Mouse (Mus musculus) natural killer cell, adult 2 months (primary cell): ENCODE data around the gene Tspan18.

Experiments
- DNase-seq, 2 experiments: peaks; one replicate each; pipeline ENCODE4 v3.0.0; 2022; ENCODE audit warnings: low spot score in 2 of 2

Tspan18 gene

DNA sequence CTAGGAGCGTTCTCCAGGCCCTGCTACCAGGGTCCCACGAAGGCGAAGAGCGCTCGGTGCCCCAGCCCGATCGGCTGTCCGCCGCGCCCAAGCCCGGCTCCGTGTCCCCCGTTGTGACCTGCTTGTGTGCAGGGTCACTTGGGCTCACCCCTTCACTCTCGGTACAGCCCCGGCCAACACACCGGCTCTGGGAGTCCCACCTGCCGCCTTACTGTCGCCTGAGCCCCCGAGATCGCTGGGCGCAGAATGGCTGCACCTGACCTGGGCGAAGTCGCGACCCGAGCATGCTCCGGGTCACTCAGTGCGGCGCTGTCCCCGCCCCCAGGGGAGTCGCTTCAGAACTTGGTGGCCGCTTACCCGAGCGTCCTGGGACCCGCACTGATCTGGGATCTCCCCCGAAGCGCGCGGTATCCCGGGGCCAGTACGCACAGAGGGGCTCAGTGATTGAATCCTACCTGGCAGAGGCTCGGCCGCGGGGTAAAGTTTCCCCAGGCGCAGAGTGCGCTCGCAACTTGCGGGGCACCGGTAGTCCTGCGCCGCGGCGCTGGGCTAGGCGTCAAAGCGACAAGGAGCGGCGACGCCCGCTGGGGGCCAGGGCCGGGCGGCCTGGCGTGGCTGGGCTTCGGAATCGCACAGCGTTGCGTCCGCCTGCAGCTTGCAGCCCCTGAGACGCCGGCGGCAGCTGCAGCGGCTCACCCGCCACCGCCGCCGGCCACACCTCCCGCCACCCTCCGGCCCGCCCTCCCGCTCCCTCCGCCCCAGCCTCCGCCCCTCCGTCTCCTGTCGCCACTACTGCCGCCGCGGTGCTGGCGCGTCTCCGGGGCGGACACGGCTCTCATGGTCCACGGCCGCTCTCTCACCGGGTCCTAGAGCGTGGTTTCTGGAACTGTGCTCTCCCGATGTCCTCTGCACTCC, at the start of gene Tspan18:
Gene Tspan18 (minus strand): TSS at position 689 of the 915 bp plus-strand sequence.
- DNase-seq = peak; percentile 14 to 24

DNA sequence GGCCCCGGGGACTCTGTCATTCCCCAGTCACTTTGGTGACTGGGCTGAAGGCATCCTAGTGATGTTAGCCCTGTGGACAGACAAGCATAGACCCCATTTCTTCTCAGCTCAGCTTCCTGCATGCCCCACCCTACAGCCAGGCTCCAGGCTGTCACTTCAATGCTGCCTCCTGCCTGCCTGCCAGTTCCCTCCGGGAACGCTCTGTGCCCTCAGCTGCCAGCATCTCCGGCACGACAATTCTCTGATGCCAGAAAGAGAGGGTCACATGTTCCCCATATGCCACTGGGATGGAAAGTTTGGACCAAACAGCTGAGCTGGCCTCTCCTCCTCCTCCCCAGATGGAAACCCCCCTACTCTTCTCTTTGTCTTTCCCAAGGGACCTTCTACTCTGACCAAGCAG, 49.5 kb upstream of the Tspan18 start:
- DNase-seq = no peak

DNA sequence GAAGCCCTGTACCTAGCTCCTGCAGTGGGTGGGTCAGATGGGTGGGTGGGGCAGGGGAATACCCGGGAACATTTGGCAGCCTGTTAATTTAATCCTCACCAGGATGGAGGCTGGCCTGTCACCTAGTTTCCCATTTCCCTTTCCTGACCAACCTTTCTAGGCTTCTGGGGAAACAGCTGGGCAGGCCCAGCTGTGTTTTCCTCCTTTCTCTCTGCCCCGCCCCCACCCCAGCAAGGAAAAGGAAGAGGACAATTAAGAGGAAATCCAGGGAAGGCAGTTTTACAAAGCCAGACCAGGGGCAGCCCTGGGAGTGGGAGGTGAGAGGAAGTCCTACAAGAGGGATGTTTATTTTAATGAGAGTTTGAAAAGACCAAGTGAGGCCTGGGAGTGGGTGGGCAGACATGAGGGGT, 46.4 kb upstream of the Tspan18 start:
- DNase-seq = no peak

DNA sequence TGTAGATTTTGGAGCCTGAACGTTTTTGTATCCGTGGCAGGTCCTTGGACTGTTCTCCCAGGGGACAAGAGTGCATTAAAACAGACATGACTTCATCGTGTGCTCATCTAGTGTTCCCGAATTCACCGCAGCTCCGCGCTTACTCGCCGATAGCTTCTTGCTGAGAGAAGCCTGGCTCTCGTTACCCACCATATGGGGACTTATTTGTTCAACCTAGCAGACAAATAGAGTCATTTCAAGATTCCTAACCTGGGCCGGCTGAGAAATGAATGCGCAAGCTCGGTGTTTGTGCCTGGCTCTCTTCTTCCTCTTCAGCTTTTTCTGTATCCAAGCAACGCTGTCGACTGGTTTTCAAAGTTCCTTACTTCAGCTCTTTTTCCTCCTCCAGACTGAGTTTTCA, 43.5 kb upstream of the Tspan18 start:
- DNase-seq = no peak

DNA sequence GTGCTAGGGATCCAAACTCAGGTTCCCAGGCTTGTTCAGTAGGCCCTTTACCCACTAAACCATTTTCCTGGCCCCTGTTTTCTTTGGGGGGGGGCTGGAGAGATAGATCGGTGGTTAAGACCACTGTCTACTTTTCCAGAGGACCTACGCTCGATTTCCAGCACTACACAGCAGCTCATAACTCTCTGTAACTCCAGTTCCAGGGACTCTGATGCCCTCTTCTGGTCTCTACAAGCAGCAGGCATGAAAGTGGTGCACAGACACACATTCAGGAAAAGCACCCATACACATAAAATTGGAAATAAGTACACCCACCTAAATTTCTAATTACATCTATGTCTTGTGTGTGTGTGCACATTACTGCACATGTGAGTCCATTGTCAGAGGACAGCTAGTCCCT, 42.9 kb upstream of the Tspan18 start:
- no peak for DNase-seq

DNA sequence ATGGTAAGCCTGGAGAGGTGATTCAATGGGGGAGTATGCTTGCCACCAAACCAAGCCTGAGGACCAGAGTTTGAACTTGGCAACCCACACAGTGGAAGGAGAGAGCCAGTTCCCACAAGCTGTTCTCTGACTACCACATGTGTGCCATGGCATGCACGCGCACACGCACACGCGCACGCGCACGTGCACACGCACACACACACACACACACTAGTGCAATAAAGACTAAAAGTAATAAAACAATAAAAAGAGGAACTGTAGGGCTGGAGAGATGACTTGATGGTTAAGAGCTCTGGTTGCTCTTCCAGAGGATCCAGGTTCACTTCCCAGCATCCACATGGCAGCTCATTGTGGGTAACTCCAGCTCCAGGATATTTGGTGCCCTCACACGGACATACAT, 38.6 kb upstream of the Tspan18 start:
- DNase-seq = no peak

DNA sequence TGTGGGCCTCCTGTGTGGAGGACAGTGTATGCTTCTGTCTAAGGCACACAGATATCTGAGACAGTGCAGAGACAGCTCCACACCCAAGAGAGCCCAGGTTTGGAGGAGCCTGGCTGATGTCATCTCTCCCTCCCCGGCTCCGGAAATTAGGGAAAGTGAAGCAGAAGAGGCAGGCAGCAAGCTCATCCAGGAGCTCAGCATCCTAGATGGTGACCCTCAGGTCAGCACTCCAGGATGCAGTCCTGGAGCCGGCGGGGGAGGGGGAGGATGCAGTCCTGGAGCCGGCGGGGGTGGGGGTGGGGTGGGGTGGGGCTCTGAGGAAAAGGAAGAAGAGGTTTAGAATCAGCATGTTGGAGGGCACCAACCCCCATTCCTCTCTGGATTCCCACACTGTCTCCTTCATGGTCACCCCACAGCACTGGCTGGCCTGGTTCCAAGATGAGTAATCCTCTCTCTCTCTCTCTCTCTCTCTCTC, 37.8 kb upstream of the Tspan18 start:
- no peak for DNase-seq

DNA sequence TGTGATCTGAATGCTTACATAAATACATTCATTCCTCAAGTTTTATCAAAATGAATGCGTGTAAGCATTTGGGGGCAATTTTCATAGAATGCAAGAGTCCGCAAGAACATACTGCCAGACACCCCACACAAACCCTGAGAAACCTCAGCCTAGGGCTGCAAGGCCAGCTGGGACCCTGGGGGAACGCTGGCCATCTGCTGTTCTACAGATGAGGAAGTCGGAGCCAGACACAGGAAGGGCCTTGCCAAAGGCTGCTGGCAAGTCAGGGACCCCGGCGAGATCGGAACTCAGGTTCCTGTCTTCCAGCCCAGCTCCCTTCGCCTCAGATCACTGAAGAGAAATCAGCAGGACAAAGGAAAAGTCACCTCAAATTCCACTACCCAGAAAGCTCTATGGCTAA, 34.6 kb upstream of the Tspan18 start:
- no peak for DNase-seq

DNA sequence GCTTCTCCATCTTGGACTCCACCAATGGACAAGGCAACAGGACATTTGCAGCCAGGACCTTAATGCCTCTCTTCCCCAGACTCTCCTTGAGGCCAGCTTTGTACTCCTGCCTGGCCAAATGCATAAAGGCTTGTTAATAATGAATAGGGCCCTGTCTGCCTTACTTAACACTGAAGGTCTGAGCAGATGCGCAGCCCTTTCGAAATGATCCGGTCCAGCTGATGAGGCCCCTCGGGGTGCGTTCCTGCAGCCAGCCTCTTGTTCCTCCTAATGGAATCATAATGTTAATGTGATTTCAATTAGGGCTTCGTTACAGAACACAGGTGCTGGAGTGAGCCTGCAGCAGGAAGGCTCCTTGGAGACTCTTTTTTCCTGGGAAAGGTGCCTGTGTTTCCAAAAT, 33.7 kb upstream of the Tspan18 start:
- DNase-seq = no peak

DNA sequence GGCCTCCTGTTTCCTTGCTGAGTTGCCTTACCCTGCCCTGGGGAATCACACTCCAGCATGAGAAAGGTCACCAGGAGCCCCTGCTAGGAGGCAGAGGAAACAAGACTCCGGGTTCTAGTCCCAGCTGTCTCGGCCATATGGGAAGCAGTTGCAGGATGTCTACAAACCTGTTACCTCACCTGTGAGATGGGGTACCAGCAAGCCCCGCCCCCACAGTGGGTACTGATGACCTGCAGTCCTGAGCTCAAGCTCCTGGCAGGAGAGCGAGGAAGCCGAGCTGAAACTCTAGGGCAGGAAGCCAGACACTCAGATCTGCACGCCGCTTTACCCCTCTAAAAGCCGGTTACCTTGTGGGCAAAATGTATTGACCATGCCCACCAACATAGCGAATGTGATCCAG, 31.1 kb upstream of the Tspan18 start:
- DNase-seq = no peak

DNA sequence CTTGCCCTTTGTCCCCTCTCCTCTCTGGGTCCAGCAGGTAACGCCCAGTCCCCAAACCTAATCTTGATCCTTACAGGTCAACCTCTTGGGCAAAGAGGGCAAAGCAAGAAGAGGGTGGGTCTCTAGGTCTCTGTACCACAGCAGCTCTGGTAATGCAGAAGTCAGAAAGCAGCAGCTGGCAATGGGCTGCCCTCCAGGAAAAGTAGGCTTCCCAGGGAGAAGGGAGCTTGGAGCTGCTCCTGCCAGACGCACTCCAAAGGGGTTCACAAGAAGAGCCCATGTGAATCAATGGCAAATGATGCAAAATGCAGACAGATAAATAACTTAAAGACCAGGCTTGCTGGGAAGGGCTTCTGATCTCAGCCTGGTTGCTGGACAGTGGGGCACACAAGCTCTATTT, 30.6 kb upstream of the Tspan18 start:
- DNase-seq = no peak

DNA sequence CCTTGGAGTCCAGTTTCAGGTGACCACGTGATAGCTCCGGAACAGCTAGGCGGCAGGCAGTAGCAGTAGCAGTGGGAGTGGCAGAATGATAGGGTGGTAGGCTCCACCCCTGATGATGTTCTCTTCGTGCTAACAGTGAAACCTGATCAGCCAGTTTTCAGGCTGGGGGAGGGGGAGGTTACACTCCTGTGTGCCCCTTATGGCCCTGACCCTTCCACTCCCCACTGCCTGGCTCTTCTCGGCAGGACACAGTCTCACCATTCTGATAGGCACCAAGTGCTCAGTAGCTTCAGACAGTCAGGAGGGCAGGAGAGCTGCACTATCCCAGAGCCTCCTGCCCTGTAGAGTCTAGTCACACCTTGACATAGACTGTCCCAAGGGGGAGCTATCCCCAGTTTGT, 27.1 kb upstream of the Tspan18 start:
- DNase-seq = no peak

DNA sequence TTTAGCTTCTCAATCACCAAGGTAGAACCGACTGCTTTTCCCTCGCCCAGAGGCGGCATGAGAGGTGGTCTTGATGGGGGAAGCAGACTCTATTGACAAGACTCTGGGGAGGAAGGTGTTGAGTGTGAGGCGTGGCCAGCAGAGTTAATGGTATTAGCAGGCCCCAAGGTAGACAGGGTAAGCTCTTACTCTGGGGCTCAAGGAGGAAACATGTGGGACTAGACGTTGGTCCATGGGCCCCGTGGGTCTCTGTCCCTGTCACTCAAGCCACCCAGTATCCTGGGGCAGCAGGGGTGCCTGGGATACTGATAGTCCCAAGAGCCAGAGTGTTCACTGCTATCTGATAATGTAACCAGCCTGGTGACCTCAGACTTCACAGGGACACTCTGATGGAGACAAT, 26.0 kb upstream of the Tspan18 start:
- DNase-seq = no peak

DNA sequence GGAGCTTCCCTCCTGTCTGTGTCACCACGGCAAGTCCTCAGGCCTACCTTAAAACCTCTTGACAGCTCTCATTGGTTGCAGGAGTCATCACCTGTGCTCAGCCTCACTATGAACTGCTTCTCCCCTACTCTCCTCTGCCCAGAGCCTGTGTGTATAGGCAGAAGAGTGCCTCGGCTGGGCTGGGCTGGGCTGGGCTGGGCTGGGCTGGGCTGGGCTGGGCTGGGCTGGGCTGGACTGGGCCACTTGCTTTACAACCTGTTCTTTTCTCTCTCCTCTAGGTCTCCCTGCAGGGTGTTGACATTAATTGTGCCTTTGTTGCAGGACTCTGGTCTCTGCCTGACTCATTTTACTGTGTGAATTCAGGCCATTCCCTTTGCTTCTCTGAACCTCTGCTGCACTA, 23.1 kb upstream of the Tspan18 start:
- no peak for DNase-seq

DNA sequence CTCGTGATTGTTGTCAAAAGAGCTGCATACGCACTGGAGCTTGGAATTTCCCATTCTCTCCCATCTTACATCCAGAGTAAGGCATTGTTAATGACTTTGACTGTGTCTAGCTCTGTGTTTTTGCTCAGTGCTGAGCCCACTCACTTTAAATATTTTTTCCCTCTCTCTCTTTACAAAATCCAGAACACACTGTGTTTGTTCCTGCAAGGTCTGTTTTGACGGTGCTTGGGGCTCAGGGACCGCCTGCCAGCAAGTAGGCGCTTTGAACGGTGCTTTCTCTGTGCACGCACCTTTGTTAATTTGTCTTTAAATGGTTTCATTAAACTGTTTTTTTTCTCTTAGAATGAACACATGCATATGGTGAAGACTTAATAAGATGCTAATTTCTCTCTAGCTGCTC, 21.5 kb upstream of the Tspan18 start:
- no peak for DNase-seq

DNA sequence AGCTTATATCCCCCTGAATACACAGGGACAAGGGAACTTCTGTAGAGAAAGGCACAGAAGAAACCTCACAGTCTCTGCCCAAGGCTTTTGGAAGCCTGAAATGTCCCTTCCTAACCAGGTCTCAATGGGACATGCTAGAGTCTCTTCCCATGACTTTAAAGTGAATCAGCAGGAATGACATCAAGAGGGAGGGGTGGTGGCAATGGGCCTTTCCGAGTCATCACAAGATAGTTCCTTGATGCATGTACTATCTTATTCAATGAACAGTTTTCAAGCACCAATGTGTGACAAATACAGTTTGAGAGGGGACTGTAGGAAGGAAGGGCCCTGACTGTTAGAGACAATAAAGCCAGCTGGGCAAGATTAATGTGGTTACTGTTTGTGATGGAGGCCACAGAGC, 20.3 kb upstream of the Tspan18 start:
- DNase-seq = no peak

DNA sequence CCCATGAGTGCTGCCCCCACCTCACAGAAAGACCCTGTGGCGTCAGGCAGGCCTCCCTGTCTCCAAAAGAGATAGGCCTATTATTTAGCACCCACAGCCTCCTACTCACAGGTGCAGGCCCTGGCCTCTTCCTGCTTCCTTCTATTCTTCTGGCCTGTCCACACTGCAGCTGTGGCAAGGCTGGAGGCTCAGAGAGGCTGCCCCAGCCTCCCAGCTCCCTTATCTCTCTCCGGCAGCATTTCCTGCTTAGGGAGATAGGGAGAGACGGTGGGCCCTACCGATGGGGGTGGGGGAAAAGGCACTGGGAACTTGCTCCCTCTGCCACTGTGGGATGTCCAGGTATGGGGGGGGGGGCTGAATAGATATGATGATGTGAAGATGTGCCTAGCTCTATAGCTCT, 19.4 kb upstream of the Tspan18 start:
- no peak for DNase-seq

DNA sequence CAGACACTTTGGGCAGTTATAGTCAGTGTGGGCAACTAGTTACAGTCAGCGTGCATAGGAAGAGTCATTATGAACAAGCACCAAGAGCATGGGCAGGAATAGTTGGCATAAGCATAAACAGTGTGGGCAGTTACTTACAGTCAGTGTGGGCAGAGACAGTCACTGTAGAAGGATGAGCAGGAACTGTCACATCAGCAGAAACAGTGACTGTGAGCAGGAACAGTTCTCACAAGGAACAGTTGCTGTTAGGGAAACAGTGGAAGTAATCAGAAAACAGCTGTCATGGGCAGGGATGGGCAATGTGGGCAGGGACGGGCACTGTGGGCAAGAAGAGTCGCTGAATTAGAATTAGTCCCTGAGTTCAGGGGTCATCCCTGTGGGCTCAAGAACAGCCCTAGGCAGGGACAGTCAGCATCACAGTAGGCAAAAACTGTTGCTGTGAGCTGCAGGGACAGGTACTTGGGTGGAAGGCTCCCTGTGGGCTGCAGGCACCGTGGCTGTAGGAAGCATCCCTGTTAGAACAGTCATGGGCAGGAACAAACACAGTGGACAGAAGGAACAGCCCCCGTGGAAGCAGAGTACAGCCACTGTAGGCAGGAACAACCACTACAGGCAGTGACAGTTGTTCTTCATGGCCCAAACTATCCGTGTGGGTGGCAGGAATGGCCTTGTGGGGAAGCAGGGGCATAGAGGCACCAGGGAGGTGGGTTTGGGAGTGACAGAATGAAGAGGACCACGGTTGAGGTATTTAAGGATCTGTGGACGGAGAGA, 18.8 kb upstream of the Tspan18 start:
- DNase-seq = no peak

DNA sequence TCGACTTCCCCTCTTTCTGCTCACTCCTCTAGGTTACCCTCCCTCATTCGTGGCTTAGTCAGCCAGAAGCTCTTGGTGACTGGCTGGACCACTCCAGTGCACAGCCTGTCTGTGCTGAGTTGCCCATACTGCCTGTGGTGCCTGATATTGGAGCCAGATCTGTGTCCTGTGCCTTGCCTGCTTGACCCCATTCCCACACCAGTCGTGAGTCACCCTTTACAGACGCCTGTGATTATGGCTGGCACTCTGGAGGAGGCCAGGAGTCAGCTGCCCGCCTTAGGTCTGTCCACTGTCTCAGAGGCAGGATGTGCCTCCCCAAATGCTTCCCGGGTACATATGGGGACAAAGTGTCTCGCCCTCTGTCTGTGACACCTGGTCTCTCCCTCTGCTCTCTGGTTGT, 17.0 kb upstream of the Tspan18 start:
- DNase-seq = no peak

DNA sequence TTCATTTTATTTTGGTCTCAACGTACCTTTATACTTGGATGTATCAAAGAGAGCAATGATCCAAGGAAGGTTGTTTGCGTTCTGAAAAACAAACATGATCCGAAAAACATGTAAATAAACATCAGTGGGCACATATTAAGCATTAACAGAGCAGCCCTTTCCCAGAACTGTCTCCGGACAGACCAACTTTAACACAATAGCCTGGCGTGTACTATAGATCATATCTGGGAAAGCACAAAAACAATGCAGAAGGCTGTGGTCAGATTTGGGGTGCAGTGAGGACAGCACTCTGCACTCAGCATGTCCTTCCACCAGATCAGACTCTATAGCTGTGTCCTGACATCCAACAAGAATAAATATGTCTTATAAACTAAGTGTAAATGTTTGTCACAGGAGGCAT, 12.7 kb upstream of the Tspan18 start:
- no peak for DNase-seq

DNA sequence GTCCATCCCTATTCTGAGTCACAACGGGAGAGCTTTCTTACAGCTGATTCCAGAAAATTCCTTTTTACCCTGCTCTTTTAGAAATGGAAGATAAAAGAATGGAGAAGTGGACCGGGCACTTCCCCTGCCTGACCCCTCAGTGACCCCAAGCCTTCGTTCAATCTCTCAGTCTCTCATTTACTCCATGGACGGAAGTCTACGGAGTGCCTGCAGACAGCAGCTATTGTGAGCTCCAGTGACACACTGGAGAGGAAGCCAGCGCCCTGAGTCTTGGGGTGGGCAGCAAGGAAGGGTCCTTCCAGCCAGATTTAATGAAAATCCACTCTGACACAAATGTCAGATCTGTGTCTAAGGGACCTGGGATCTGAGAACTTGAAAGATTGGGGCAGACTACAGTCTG, 12.3 kb upstream of the Tspan18 start:
- DNase-seq = no peak

DNA sequence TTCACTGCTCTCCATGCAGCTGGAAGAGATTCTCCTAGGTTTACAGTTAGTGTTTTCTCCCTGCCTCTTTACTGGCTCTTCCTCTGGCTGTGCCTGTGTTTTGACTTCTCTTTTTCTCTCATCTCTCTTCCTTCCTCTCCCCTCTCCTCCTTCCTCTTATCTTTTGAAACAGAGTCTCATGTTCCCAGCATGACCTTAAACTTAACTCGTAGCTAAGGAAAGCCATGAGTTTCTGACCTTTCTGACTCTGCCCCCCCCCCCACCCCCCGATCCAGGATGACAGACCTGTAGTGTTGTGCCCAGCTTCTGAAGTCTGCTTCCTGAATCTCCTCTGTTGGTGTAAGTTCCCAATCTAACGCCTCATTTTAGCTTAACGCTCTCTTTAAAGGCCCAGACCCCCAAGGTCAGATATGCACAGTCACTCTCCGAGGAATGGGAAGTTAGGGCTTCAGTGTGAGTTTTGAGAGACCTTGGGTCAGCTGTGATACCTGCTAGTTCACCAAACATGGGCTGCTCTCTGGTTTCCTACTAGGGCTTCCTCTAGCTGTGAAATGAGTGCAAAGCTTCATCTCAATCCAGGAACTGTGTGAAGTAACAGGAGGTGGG, 11.5 kb upstream of the Tspan18 start:
- DNase-seq = no peak
